Mouse (Mus musculus): ENCODE measurements around the gene Vmn2r23.

- TF ChIP-seq POLR2A (IDR thresholded peaks at IDR 0.05; ENCODE audit: borderline replicate concordance, control insufficient read depth, low read depth, low read length) (no peak), CTCF (IDR thresholded peaks at IDR 0.05; ENCODE audit: control insufficient read depth, insufficient read depth, low read length) (no peak)
These were observed at the start of gene Vmn2r23 for GRCm38 (mm10) chr6:123702370-123702769.

Measured in bone marrow, adult 2 months (tissue).